Mouse (Mus musculus) CH12.LX (cell line): ENCODE results near the gene Palmd. TPM values are rescaled to one million over a fixed set of nuclear protein-coding genes. Genes with fewer than 3 reads are reported as not detected.

ENCODE experiments used
- DNase-seq: peaks from one replicate; pipeline ENCODE4 v3.0.0-alpha.2; 2013; ENCODE audit errors: extremely low read depth
- H3K27ac ChIP-seq: 2 replicates; pipeline ENCODE4 v1.5.1; 2012; ENCODE audit warnings: low read depth, mild to moderate bottlenecking, control low read depth, moderate library complexity; ENCODE audit not compliant: insufficient read depth
- H3K27me3 ChIP-seq: replicated peaks from 2 replicates; pipeline ENCODE3; 2012; ENCODE audit warnings: inconsistent platforms
- H3K36me3 ChIP-seq, 2 experiments: replicated peaks in 1 of 2; 2 replicates each; pipeline versions ENCODE3 to v1.6.1; 2012; ENCODE audit warnings: inconsistent platforms in 1 of 2, low read length in 1 of 2, mild to moderate bottlenecking in 1 of 2, mixed read lengths in 1 of 2, moderate library complexity in 1 of 2; ENCODE audit not compliant: control insufficient read depth in 1 of 2, insufficient read depth in 1 of 2
- H3K4me1 ChIP-seq, 2 experiments: 2 replicates each; pipeline ENCODE4 v1.6.1; 2012; ENCODE audit warnings: inconsistent platforms in 1 of 2, moderate library complexity in 1 of 2; ENCODE audit not compliant: insufficient read depth in 2 of 2, control insufficient read depth in 1 of 2
- H3K4me2 ChIP-seq: 2 replicates; pipeline ENCODE4 v1.6.1; 2012; ENCODE audit warnings: low read depth, mild to moderate bottlenecking, control low read depth; ENCODE audit not compliant: poor library complexity, insufficient read depth, severe bottlenecking
- H3K4me3 ChIP-seq, 3 experiments: fragments of 150-350 bp in 1 of 3; sonication (generic) in 1 of 3; replicated peaks in 1 of 3; 2 replicates each; pipeline versions ENCODE3 to v1.5.1; 2011 to 2012; ENCODE audit warnings: low read depth in 2 of 3, low read length in 2 of 3, mild to moderate bottlenecking in 2 of 3, moderate library complexity in 2 of 3, control low read depth in 1 of 3, improper control_type of control experiment in 1 of 3, inconsistent platforms in 1 of 3, mixed read lengths in 1 of 3; ENCODE audit not compliant: poor library complexity in 1 of 3
- H3K79me2 ChIP-seq: replicated peaks from 2 replicates; pipeline ENCODE4 v1.6.1; 2012; ENCODE audit warnings: mild to moderate bottlenecking, moderate library complexity; ENCODE audit not compliant: control insufficient read depth, poor library complexity, insufficient read depth, severe bottlenecking; ENCODE audit errors: extremely low read depth
- H3K9ac ChIP-seq: 2 replicates; pipeline ENCODE4 v1.6.1; 2012; ENCODE audit warnings: low read depth, mild to moderate bottlenecking, control low read depth, moderate library complexity; ENCODE audit not compliant: insufficient read depth
- H3K9me3 ChIP-seq: replicated peaks from 2 replicates; pipeline ENCODE3; 2012; ENCODE audit warnings: low read length, inconsistent platforms, mixed read lengths
- CHD1 ChIP-seq: IDR thresholded peaks from 2 replicates; pipeline ENCODE4 v1.6.1; 2012; ENCODE audit warnings: low read depth, low read length, improper control_type of control experiment, inconsistent platforms
- CHD2 ChIP-seq: IDR thresholded peaks from 2 replicates; pipeline ENCODE4 v1.6.1; 2011; ENCODE audit warnings: low read length, improper control_type of control experiment
- E2F4 ChIP-seq: IDR thresholded peaks from 2 replicates; pipeline ENCODE4 v1.6.1; 2011; ENCODE audit warnings: low read depth, low read length, improper control_type of control experiment; ENCODE audit not compliant: insufficient replicate concordance
- ELF1 ChIP-seq: IDR thresholded peaks from 2 replicates; pipeline ENCODE4 v1.6.1; 2014; ENCODE audit warnings: low read depth, mild to moderate bottlenecking, inconsistent platforms, low read length, improper control_type of control experiment
- EP300 ChIP-seq: IDR thresholded peaks from 2 replicates; pipeline ENCODE4 v1.6.1; 2011; ENCODE audit warnings: low read length, improper control_type of control experiment
- ETS1 ChIP-seq: conservative IDR thresholded peaks from 2 replicates; pipeline ENCODE4 v1.6.1; 2012; ENCODE audit warnings: low read depth, mild to moderate bottlenecking, inconsistent platforms, low read length, improper control_type of control experiment, moderate library complexity
- JUN ChIP-seq: IDR thresholded peaks from 2 replicates; pipeline ENCODE4 v1.6.1; 2011; ENCODE audit warnings: low read depth, mild to moderate bottlenecking, low read length, improper control_type of control experiment, moderate library complexity; ENCODE audit not compliant: insufficient read depth
- MAFK ChIP-seq: IDR thresholded peaks from 2 replicates; pipeline ENCODE4 v1.6.1; 2011; ENCODE audit warnings: low read length, improper control_type of control experiment; ENCODE audit not compliant: insufficient replicate concordance
- POLR2A ChIP-seq: IDR thresholded peaks from 2 replicates; pipeline ENCODE4 v1.6.1; 2011; ENCODE audit warnings: low read depth, mild to moderate bottlenecking, improper control_type of control experiment, low read length
- POLR2AphosphoS2 ChIP-seq: IDR thresholded peaks from 2 replicates; pipeline ENCODE4 v1.6.1; 2011; ENCODE audit warnings: low read depth, low read length, improper control_type of control experiment
- RAD21 ChIP-seq: IDR thresholded peaks from 2 replicates; pipeline ENCODE4 v1.6.1; 2011; ENCODE audit warnings: low read depth, mild to moderate bottlenecking, low read length, improper control_type of control experiment, moderate library complexity
- SMC3 ChIP-seq: IDR thresholded peaks from 2 replicates; pipeline ENCODE4 v1.6.1; 2011; ENCODE audit warnings: low read depth, low read length, improper control_type of control experiment
- UBTF ChIP-seq: IDR thresholded peaks from 2 replicates; pipeline ENCODE4 v1.6.1; 2012; ENCODE audit warnings: low read depth, mild to moderate bottlenecking, inconsistent platforms, low read length, improper control_type of control experiment, moderate library complexity
- USF2 ChIP-seq: conservative IDR thresholded peaks from 2 replicates; pipeline ENCODE4 v1.6.1; 2011; ENCODE audit warnings: low read depth, low read length, improper control_type of control experiment
- ZKSCAN1 ChIP-seq: IDR thresholded peaks from 2 replicates; pipeline ENCODE4 v1.6.1; 2012; ENCODE audit warnings: low read depth, inconsistent platforms, low read length, improper control_type of control experiment, borderline replicate concordance
- ZMIZ1 ChIP-seq: IDR thresholded peaks from 2 replicates; pipeline ENCODE4 v1.6.1; 2012; ENCODE audit warnings: low read depth, mild to moderate bottlenecking, inconsistent platforms, low read length, improper control_type of control experiment
- dilution Hi-C: fragments of 300-500 bp; cut with MboI; formaldehyde crosslinking; loops from 2 replicates; pipeline ENCODE4 v1.14.3; 2020; ENCODE audit warnings: low sequenced_read_pairs; ENCODE audit not compliant: extremely low pct_unique_long_range_greater_than_20kb, extremely low pct_ligation_motif_present
- in situ Hi-C: fragments of 300-500 bp; cut with MboI; formaldehyde crosslinking; loops from 3 replicates; pipeline ENCODE4 v1.14.3; 2019; ENCODE audit warnings: low sequenced_read_pairs, low pct_ligation_motif_present, low pct_unique_long_range_greater_than_20kb, mixed read lengths
- polyA plus RNA-seq: library from polyadenylated mRNA; unstranded; fragments of >175 nt; gene quantifications from 2 replicates; pipeline ENCODE4 v1.2.1, GENCODE M21; 2012; ENCODE audit warnings: low read depth; ENCODE audit not compliant: insufficient read length
- total RNA-seq, 2 experiments: library from RNA; depleted of rRNA; stranded (reverse); fragments of 300-350 nt in 1 of 2; fragments of >200 nt in 1 of 2; gene quantifications; 2 replicates each; pipeline ENCODE4 v1.2.3; 2012 to 2014

Gene Palmd
- total and polyA plus RNA-seq, 3 experiments, result not detected

GRCm38 (mm10) chr3:116914931-116915330 lies 53.9 kb downstream of the Palmd start:
- DNase-seq, result no peak
- H3K27ac ChIP-seq, result no peak overlapping the region
- in situ Hi-C loops, result no loop called here
- no peaks in the 10 kb centered on the region for H3K27me3 ChIP-seq
- H3K9me3 ChIP-seq, result no peaks in the 10 kb centered on the region
- H3K4me1 ChIP-seq, result no peaks in the 10 kb centered on the region
- H3K79me2 ChIP-seq, result no peaks in the 10 kb centered on the region
- no peak overlapping the region for H3K4me3 ChIP-seq
- H3K9ac ChIP-seq, result no peak overlapping the region
- TF ChIP-seq JUN (no peak), ZKSCAN1 (no peak), POLR2A (no peak), CHD1 (no peak), USF2 (no peak), EP300 (no peak), POLR2AphosphoS2 (no peak), ELF1 (no peak), SMC3 (no peak), ZMIZ1 (no peak), ETS1 (no peak), MAFK (no peak), E2F4 (no peak), RAD21 (no peak)
- H3K4me2 ChIP-seq, result no peak overlapping the region
- dilution Hi-C loops, result no loop called here
- H3K36me3 ChIP-seq, result no peaks in the 10 kb centered on the region

DNA sequence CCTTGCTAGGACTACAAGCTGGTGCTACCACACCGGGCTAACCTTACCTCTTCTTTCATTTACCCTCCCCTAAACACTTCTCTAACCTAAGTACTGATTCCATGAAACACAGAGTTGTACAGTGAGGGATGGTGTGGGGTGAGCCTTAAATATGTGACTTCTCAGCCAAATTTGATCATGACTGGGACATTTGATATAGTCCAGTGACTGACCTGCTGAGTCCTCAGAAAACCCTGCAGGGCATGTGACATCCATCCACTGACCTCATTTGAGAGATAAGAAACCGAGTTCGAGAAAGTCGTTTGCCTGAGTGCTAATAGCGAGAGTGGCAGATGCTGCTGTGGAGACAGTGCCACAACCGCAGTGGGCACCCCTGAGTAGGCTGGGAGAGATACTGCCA lies 54.4 kb downstream of the Palmd start:
- Histone ChIP-seq H3K27ac (no peak overlapping the region), H3K4me3 (no peak overlapping the region), H3K79me2 (no peaks in the 10 kb centered on the region), H3K9me3 (no peaks in the 10 kb centered on the region), H3K27me3 (no peaks in the 10 kb centered on the region), H3K4me2 (no peak overlapping the region), H3K9ac (no peak overlapping the region), H3K4me1 (no peaks in the 10 kb centered on the region), H3K36me3 (no peaks in the 10 kb centered on the region)
- in situ Hi-C loops, result no loop called here
- dilution Hi-C loops, result no loop called here
- no peak for DNase-seq
- no peak for TF ChIP-seq UBTF
- no peak for TF ChIP-seq ZMIZ1
- no peak for TF ChIP-seq ELF1
- TF ChIP-seq CHD2, result no peak
